Mouse (Mus musculus) cerebellum, postnatal 10 days (tissue): ENCODE data around the gene Gm28047.
A peak's percentile ranks its signal among the peaks of the same experiment; 100 is the strongest.
"Not testable (repeated sequence)": the region's sequence is repeated elsewhere in the genome, so short reads cannot be mapped to it uniquely, and the experiment has no call there.

Experiments
- DNase-seq, 2 experiments: peaks; one replicate each; pipeline ENCODE4 v3.0.0; 2021; ENCODE audit warnings: mixed read lengths in 2 of 2

The Gm28047 gene

DNA sequence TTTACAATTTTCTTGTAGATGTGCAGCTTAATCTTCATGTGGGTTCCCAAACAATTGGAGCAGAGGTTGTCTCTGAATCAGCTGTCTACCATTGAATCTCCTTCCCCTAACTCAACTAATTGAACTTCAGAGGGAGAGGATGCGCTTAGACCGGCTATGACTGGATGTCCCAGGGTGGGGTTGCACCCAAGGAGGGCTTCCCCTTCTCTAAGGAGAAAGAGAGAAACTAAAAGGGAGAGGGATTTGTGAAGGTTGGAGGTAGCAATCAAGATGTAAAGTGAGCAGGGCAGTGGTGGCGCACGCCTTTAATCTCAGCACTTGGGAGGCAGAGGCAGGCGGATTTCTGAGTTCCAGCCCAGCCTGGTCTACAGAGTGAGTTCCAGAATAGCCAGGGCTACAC lies 5.4 kb downstream of the Gm28047 start:
- no peak for DNase-seq

DNA sequence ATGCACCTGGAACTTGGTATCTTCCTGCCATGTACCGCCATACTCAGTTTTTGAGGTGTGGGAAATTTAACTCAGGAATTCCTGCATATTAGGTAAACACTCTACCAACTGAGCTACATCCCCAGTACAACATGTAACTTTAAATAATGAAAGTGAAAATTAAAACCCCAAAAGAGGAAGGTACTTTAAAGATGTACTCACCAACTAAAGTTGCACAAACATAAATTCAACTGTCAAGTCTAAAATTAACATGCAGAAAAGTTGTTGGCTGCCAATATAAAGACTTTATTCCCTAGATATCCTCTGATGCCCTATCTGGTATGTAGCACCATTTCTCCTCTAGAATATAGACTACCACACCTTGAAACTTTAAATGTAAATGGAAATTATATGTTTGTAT lies 7.2 kb downstream of the Gm28047 start:
- no peak for DNase-seq

DNA sequence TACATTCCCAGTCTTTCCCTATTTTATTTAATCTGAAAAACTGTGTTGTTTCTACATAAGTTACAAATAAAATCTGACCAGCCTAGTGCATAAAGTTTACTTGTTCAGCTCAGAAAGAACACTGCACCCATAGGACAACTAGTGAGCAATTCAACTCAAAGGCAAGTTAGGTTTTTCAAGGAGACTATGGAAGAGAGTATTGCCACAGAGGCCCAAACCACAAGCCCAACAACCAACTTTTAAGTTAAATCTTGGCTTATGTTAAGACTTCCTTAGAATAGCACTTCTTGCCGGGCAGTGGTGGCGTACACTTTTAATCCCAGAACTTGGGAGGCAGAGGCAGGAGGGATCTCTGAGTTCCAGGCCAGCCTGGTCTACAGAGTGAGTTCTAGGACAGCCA lies 8.7 kb downstream of the Gm28047 start:
- DNase-seq = no peak

- DNase-seq = no peak
Measured at GRCm38 (mm10) chr15:102614224-102614623, 10.6 kb downstream of the Gm28047 start.

GRCm38 (mm10) chr15:102612966-102613365 lies 11.9 kb downstream of the Gm28047 start:
- DNase-seq = no peak

GRCm38 (mm10) chr15:102608586-102608985 lies 16.3 kb downstream of the Gm28047 start:
- not testable (repeated sequence) for DNase-seq

DNA sequence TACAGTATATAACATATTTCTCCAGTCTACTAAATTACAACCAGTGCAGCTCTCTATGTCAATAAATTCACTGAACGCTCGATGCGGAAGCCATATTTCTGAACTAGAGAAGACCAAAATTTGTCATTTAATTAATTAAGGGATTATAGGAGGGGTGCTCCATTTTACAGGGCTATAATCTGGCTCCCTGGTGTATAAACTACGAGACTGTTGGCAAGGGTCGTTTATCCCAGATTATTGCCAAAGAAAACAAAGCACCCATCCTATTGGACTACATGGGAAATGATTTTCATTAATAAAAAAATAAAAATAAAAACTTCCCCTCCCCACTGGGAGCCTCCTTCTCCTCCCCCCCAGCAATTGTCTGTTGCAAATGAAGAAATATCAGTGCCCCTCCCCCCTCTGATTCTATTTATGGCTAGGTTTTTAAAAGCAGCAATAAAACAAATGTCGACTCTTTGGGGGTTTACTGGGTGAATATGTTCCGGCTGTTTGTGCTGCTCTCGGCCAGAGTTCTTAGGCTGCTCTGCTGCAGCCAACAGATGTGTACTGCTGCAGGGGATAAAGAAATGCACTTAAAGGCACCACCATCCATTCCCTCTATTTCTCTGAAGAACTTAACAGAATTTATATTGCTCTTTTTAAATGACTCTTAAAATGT lies 30.7 kb downstream of the Gm28047 start:
- peak in 1 of 2 experiments; percentile 38 for DNase-seq

DNA sequence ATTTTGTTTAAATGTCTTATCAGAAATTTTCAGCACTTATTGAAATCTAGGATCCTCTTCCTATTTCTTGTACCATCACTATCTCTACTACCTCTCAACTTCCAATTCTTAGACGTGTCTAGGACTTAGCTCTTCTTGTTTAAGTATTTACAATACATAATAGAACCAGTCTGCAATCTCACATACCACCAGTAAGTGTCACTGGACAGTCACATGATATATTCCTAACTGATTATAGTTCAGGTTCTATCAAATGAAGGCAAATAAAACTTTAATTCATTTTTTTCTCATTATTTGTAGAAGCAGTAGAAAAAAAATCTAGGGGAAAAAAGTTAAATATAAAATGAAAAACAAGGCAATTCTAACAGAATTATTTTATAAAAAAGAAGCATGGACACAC lies 32.2 kb downstream of the Gm28047 start:
- peak; percentile 31 to 50 for DNase-seq

DNA sequence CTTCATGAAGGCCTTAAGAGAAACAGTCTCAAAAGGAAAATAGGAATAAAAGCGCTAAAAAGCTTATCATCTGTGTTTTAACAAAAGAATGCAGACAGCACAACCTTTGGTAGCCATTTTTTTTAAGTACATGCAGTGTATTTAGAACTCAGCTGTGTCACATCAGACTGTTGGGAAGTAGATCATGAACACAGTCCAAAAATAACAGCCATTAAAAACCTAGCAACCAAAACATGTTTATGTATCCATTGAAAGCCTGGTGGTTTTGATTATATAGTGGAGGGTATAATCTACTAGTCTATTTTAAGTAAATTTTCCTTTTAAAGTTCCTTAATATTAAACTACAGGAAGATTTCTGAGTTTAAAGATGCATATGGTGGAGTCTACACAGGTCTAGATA lies 34.3 kb downstream of the Gm28047 start:
- no peak for DNase-seq

- DNase-seq = no peak
Measured at GRCm38 (mm10) chr15:102589826-102590225, 35.0 kb downstream of the Gm28047 start.

GRCm38 (mm10) chr15:102585501-102585900 lies 39.4 kb downstream of the Gm28047 start:
- no peak for DNase-seq

DNA sequence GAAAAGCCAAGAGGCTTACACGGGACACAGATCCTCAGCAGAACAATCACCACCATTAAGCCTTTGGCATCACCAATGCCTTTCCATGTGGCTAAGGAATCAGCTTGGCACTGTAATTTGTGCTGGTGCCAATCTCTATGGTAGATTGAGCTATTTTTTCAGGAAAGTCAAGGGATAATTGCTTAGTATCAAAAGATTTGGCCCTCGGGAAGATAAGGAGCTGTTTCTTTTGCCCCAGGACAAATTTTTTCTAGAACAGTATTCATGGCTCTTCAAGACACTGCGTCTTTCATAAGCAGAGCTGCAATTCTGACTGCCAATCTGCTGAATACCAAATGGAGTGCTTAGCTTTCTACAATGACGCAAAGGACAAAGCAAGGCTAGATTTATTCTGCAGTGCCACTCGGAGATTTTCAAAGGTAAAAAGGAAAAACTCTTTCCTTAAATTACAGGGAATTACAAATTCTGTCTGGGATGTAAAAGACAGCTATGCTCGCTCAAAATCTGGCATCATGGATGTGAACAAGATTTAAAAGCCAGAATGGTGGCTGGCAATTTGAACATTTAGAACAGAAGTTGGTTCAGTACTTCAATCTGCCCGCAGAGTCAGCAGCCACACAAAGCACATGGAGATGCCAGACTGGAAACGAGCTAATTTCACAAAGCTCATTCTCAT lies 41.0 kb downstream of the Gm28047 start:
- DNase-seq = peak; percentile 83 to 87

- no peak for DNase-seq
Measured at GRCm38 (mm10) chr15:102581205-102581604, 43.7 kb downstream of the Gm28047 start.

DNA sequence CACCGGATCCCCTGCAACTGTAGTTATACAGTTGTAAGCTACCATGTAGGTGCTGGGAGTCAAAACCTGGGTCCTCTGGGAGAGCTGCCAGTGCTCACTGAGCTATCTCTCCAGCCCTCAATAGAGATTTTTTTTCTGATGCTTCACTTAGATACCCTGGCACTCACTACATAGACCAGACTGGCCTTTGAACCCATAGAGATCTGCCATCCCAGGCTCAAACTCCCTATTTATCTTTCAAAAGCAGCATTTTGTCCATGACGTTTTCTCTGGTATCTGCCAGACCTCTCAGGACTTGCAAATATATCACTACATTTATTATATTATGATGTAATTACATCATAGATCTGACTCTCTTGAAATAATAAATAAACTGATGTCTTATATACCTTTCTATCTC lies 46.5 kb downstream of the Gm28047 start:
- DNase-seq = no peak

GRCm38 (mm10) chr15:102576972-102577371 lies 47.9 kb downstream of the Gm28047 start:
- no peak for DNase-seq

- DNase-seq = no peak
Measured at GRCm38 (mm10) chr15:102572081-102572480, 52.8 kb downstream of the Gm28047 start.

DNA sequence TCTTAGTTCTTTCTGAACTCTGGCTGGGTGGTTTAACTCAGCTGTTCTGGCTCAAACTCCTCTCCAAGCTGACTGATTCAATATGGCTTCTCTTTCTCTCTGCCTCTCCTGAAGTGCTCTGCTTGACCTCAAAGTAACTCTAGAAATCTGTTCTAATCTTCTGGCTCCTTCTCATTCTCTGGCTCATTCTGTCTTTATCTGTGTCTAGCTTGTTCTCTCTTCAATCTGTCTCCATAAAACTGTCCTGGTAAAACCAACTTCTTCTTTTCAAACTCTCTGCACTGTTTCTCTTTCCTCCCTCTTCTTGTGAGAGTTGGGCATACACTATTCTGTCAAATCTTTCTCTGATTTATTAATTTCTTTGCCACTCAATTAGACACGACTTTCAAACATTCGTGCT lies 57.0 kb downstream of the Gm28047 start:
- DNase-seq = no peak

DNA sequence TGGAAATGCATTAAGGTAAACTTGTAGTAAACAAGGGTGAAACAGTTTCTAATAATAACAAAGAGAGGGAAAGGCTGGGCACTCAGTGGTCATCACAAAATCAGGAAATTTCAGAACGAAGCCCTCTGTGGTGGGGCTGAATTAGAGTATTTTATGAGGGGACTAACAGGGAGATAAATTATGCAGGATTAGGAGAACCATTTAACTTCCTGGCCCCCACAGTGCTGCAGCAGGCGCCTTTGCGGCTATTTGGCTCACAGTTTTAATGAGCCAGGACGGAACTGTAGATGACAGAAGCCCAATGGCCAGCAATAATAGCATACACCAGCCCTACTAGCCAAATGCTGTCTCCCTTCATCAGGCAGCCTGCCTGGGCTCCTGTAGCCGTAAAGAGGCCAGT lies 61.2 kb downstream of the Gm28047 start:
- peak; percentile 48 to 53 for DNase-seq

GRCm38 (mm10) chr15:102563061-102563460 lies 61.8 kb downstream of the Gm28047 start:
- no peak for DNase-seq

DNA sequence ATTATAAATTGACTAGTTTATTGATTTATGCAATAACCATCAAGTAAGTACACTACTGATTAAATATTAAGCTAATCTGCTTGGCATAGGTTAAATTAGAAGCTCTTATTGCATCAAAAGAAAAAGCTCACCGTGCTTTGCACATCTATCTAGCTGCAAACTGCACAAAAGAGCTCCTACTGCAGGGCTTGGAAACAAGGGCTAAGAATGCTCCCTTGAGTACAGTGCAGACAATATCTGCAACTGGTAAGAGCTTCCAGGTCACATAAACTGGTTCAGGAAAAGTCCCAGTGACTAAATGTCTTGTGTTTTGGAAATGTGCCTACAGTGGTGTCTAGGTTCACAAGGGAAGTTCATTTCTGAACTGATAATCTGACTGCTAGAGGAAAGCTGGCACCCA lies 62.4 kb downstream of the Gm28047 start:
- no peak for DNase-seq

- DNase-seq = peak; percentile 38 to 55
Measured at GRCm38 (mm10) chr15:102557580-102557979, 67.3 kb downstream of the Gm28047 start.

DNA sequence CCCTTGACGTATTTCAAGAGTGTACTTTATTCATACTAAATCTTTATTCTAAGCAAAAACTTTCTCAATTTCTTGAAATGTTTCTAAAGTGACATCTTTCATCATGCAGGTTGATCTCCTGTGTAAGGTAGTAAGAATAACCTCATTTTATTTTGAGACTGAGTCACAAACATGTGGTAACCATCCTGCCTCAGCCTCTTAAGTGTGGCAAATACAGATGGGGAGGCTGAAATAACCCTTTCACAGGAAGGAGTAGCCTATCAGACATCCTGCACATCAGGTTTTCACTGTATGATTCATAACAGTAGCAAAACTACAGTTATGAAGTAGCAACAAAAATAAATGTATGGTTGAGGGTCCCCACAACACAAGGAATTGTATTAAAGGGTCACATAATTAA lies 69.3 kb downstream of the Gm28047 start:
- no peak for DNase-seq

- no peak for DNase-seq
Measured at GRCm38 (mm10) chr15:102552599-102552998, 72.3 kb downstream of the Gm28047 start.

GRCm38 (mm10) chr15:102547478-102547877 lies 77.4 kb downstream of the Gm28047 start:
- DNase-seq = peak; percentile 98
